In genomic region chr11:11677165-11677564, GRCm38 (mm10) we compare ENCODE assay signal across 30 mouse cellular contexts. TPM values are rescaled to one million over a fixed set of nuclear protein-coding genes. Genes with fewer than 3 reads are reported as not detected.
"Had no signal": no experiment of that assay in that cellular context is flagged by ENCODE, and none has a peak within 500 bp of the region (broad histone marks: within the 10 kb centered on the region; RNA-seq: fewer than 3 reads in every experiment).

No protein-coding gene starts in this region.

- H3K27me3 ChIP-seq: liver, embryonic 13.5 days; megakaryocyte, embryonic 14.5 days; midbrain, embryonic 12.5 days; neural tube, embryonic 12.5 days; stomach, embryonic 15.5 days had no signal

- H3K4me2 ChIP-seq: intestine, embryonic 15.5 days; kidney, embryonic 15.5 days; liver, embryonic 13.5 days; lung, embryonic 14.5 days; midbrain, embryonic 12.5 days; neural tube, embryonic 12.5 days; stomach, embryonic 15.5 days had no signal

- H3K9ac ChIP-seq: intestine, embryonic 15.5 days; kidney, embryonic 15.5 days; liver, embryonic 13.5 days; lung, embryonic 14.5 days; midbrain, embryonic 12.5 days; neural tube, embryonic 12.5 days; stomach, embryonic 15.5 days had no signal

- H3K27ac ChIP-seq: intestine, embryonic 15.5 days; kidney, embryonic 15.5 days; left cerebral cortex, adult 2 months; liver, embryonic 13.5 days; midbrain, embryonic 12.5 days; neural tube, embryonic 12.5 days; stomach, embryonic 15.5 days had no signal

- H3K4me1 ChIP-seq: intestine, embryonic 15.5 days; kidney, embryonic 15.5 days; midbrain, embryonic 12.5 days; neural tube, embryonic 12.5 days; stomach, embryonic 15.5 days had no signal

- ATAC-seq: intestine, embryonic 15.5 days; lung, postnatal 0 days had no signal

- H3K36me3 ChIP-seq: intestine, embryonic 15.5 days; kidney, embryonic 15.5 days; liver, embryonic 13.5 days; midbrain, embryonic 12.5 days; neural tube, embryonic 12.5 days; stomach, embryonic 15.5 days had no signal

- H3K9me3 ChIP-seq: intestine, embryonic 15.5 days; kidney, embryonic 15.5 days; liver, embryonic 13.5 days; megakaryocyte, embryonic 14.5 days; midbrain, embryonic 12.5 days; neural tube, embryonic 12.5 days; stomach, embryonic 15.5 days had no signal

- H3K4me3 ChIP-seq: intestine, embryonic 15.5 days; kidney, embryonic 15.5 days; left cerebral cortex, adult 2 months; liver, embryonic 13.5 days; megakaryocyte, embryonic 14.5 days; midbrain, embryonic 12.5 days; neural tube, embryonic 12.5 days; stomach, embryonic 15.5 days had no signal

- DNase-seq: kidney, adult 11 months; kidney, adult 8-10 months; kidney, postnatal 10 days; kidney, postnatal 36 days; layer of hippocampus, postnatal 36 days; liver, embryonic 13.5 days; lung, embryonic 14.5 days; lung, postnatal 36 days; retina, postnatal 1 day; right cerebral cortex, postnatal 25 days; spleen, adult 18-20 months; thymus, postnatal 25 days had no signal

RNA-seq across cellular contexts. Expression of gene 4930512M02Rik, which starts 49.5 kb away (rescaled TPM):
- total RNA-seq: layer of hippocampus, adult 8-10 months; layer of hippocampus, postnatal 10 days; layer of hippocampus, postnatal 36 days; left cerebral cortex, adult 2 months; left cerebral cortex, postnatal 10 days; left cerebral cortex, postnatal 36 days; liver, adult 2 months; neutrophil, adult 5-6 weeks had no signal
- polyA plus RNA-seq: intestine, embryonic 15.5 days; kidney, embryonic 15.5 days; limb, embryonic 11.5 days; limb, embryonic 14.5 days; liver, adult 2 months; liver, embryonic 13.5 days; liver, embryonic 16.5 days; lung, embryonic 14.5 days; lung, postnatal 0 days; midbrain, embryonic 12.5 days; neural tube, embryonic 12.5 days; stomach, embryonic 15.5 days; thymus, postnatal 0 days had no signal
